Mouse (Mus musculus): ENCODE results near the gene Hmcn2. TPM values are rescaled to one million over a fixed set of nuclear protein-coding genes. Genes with fewer than 3 reads are reported as not detected.

The Hmcn2 gene
- polyA plus RNA-seq, 2 experiments from 2014 or later = 0.48 to 0.53 TPM

- no peak for ATAC-seq
Measured at GRCm38 (mm10) chr2:31420914-31421313, 106.7 kb downstream of the Hmcn2 start.

GRCm38 (mm10) chr2:31422576-31422975, 108.4 kb downstream of the Hmcn2 start:
- ATAC-seq = no peak

GRCm38 (mm10) chr2:31431477-31431876, 117.3 kb downstream of the Hmcn2 start:
- ATAC-seq = no peak

GRCm38 (mm10) chr2:31434746-31435145, 120.5 kb downstream of the Hmcn2 start:
- no peak for ATAC-seq

GRCm38 (mm10) chr2:31435567-31435966, 121.4 kb downstream of the Hmcn2 start:
- ATAC-seq = no peak

GRCm38 (mm10) chr2:31437480-31438245, 123.4 kb downstream of the Hmcn2 start:
- no peak for ATAC-seq

GRCm38 (mm10) chr2:31439576-31439975, 125.4 kb downstream of the Hmcn2 start:
- no peak for ATAC-seq

- ATAC-seq = no peak
Measured at GRCm38 (mm10) chr2:31442480-31443160, 128.4 kb downstream of the Hmcn2 start.

GRCm38 (mm10) chr2:31446036-31446435, 131.8 kb downstream of the Hmcn2 start:
- ATAC-seq = peak; percentile 54

GRCm38 (mm10) chr2:31446456-31446855, 132.2 kb downstream of the Hmcn2 start:
- no peak for ATAC-seq

- ATAC-seq = peak; percentile 52
Measured at GRCm38 (mm10) chr2:31447536-31447935, 133.3 kb downstream of the Hmcn2 start.

- ATAC-seq = no peak
Measured at GRCm38 (mm10) chr2:31448756-31449440, 134.7 kb downstream of the Hmcn2 start.

- ATAC-seq = no peak
Measured at GRCm38 (mm10) chr2:31449441-31449815, 135.2 kb downstream of the Hmcn2 start.

- ATAC-seq = no peak
Measured at GRCm38 (mm10) chr2:31449902-31450301, 135.7 kb downstream of the Hmcn2 start.

GRCm38 (mm10) chr2:31450661-31451060, 136.4 kb downstream of the Hmcn2 start:
- no peak for ATAC-seq

GRCm38 (mm10) chr2:31451530-31451929, 137.3 kb downstream of the Hmcn2 start:
- peak; percentile 60 for ATAC-seq

GRCm38 (mm10) chr2:31453011-31453410, 138.8 kb downstream of the Hmcn2 start:
- no peak for ATAC-seq

- ATAC-seq = no peak
Measured at GRCm38 (mm10) chr2:31453559-31454177, 139.5 kb downstream of the Hmcn2 start.

GRCm38 (mm10) chr2:31454280-31454679, 140.1 kb downstream of the Hmcn2 start:
- no peak for ATAC-seq

- ATAC-seq = peak; percentile 20
Measured at GRCm38 (mm10) chr2:31455418-31455817, 141.2 kb downstream of the Hmcn2 start.

- ATAC-seq = no peak
Measured at GRCm38 (mm10) chr2:31458460-31458859, 144.2 kb downstream of the Hmcn2 start.

- ATAC-seq = no peak
Measured at GRCm38 (mm10) chr2:31458989-31459936, 145.0 kb downstream of the Hmcn2 start.
